8 mouse cellular contexts compared by ENCODE assay signal in genomic region chr5:23432708-23433645, GRCm38 (mm10). TPM values are rescaled to one million over a fixed set of nuclear protein-coding genes. Genes with fewer than 3 reads are reported as not detected.
DNase-seq lines count a peak whose midpoint lies in the region; ATAC-seq and TF ChIP-seq lines count a peak whose summit lies in the region.

No protein-coding gene starts in this region.

- H3K27ac ChIP-seq in embryonic fibroblast, embryonic 13.5 days (ENCODE audit: insufficient read depth, low read length), result peak overlapping the region; percentile 98
- H3K27ac ChIP-seq in kidney, embryonic 14.5 days (ENCODE audit: low read depth, low read length), result peak overlapping the region; percentile 100
- peak overlapping the region; percentile 100 for H3K27ac ChIP-seq in limb, embryonic 15.5 days
- H3K27ac ChIP-seq in midbrain, postnatal 0 days (ENCODE audit: low read depth, low read length), result peak overlapping the region; percentile 100

- peak overlapping the region; percentile 77 for H3K4me2 ChIP-seq in kidney, embryonic 14.5 days (replicated peaks; ENCODE audit: low read depth, low read length)
- peak overlapping the region; percentile 57 for H3K4me2 ChIP-seq in limb, embryonic 15.5 days
- peak overlapping the region; percentile 80 for H3K4me2 ChIP-seq in midbrain, postnatal 0 days (ENCODE audit: low read depth, low read length, poor library complexity, severe bottlenecking)

- H3K79me2 ChIP-seq in C2C12 (ENCODE audit: control insufficient read depth, insufficient read depth), result peaks cover 86% of the 10 kb centered on the region

- H3K27me3 ChIP-seq in C2C12 (ENCODE audit: control insufficient read depth, insufficient read depth, insufficient read length), result no peaks in the 10 kb centered on the region
- no peaks in the 10 kb centered on the region for H3K27me3 ChIP-seq in kidney, embryonic 14.5 days (ENCODE audit: control insufficient read depth, insufficient read depth, low read length)
- no peaks in the 10 kb centered on the region for H3K27me3 ChIP-seq in limb, embryonic 15.5 days
- H3K27me3 ChIP-seq in midbrain, postnatal 0 days (ENCODE audit: insufficient read depth, low read length), result no peaks in the 10 kb centered on the region

- peak overlapping the region; percentile 83 for H3ac ChIP-seq in C2C12 (ENCODE audit: control insufficient read depth, insufficient read length, low read depth)

- peaks cover 10% of the 10 kb centered on the region for H3K36me3 ChIP-seq in C2C12 (ENCODE audit: control insufficient read depth, insufficient read depth)
- no peaks in the 10 kb centered on the region for H3K36me3 ChIP-seq in kidney, embryonic 14.5 days (ENCODE audit: control insufficient read depth, insufficient read depth, low read length)
- no peaks in the 10 kb centered on the region for H3K36me3 ChIP-seq in limb, embryonic 15.5 days
- H3K36me3 ChIP-seq in midbrain, postnatal 0 days (ENCODE audit: insufficient read depth, low read length), result no peaks in the 10 kb centered on the region

- no peaks in the 10 kb centered on the region for H3K4me1 ChIP-seq in embryonic fibroblast, embryonic 13.5 days (ENCODE audit: control insufficient read depth, insufficient read depth, low read length)
- H3K4me1 ChIP-seq in kidney, embryonic 14.5 days (ENCODE audit: control insufficient read depth, insufficient read depth, low read length), result peaks cover 20% of the 10 kb centered on the region; the same call in 1 of the 2 replicates
- peaks cover 20% of the 10 kb centered on the region; the same call in 1 of the 2 replicates for H3K4me1 ChIP-seq in limb, embryonic 15.5 days
- H3K4me1 ChIP-seq in midbrain, postnatal 0 days (ENCODE audit: insufficient read depth, low read length), result no peaks in the 10 kb centered on the region; the same call in 1 of the 2 replicates

- no peak for TF ChIP-seq CTCF in C2C12 (IDR thresholded peaks at IDR 0.05; ENCODE audit: control insufficient read depth, insufficient read depth, insufficient read length)
- TF ChIP-seq CTCF in embryonic fibroblast, embryonic 13.5 days (IDR thresholded peaks at IDR 0.05; ENCODE audit: borderline replicate concordance, insufficient read depth, low read length), result no peak
- no peak for TF ChIP-seq CTCF in midbrain, postnatal 0 days (IDR thresholded peaks at IDR 0.05)

- peak; percentile 90 for TF ChIP-seq POLR2A in embryonic fibroblast, embryonic 13.5 days (IDR thresholded peaks at IDR 0.05; ENCODE audit: low read depth, low read length)

- peak; percentile 100 for DNase-seq in brain, adult 2 months (ENCODE audit: low read depth, low spot score)
- DNase-seq in heart, adult 9 months (ENCODE audit: low spot score in 2 of 2), result peak; percentile 99
- peak; percentile 99 for DNase-seq in midbrain, postnatal 0 days (ENCODE audit: low spot score)
- DNase-seq in spleen, postnatal 10 days (ENCODE audit: low spot score in 2 of 2), result peak; percentile 94 to 97

- H3K79me3 ChIP-seq in C2C12 (ENCODE audit: low read depth), result peaks cover 80% of the 10 kb centered on the region

- under 1% methylated on average over 61 of the region's 61 CpGs for WGBS in kidney, embryonic 14.5 days
- under 1% methylated on average over 61 of the region's 61 CpGs for WGBS in limb, embryonic 15.5 days
- under 1% methylated on average over 57 of the region's 61 CpGs for WGBS in midbrain, postnatal 0 days

- H3K9me3 ChIP-seq in kidney, embryonic 14.5 days (ENCODE audit: control insufficient read depth, low read length), result no peaks in the 10 kb centered on the region
- no peaks in the 10 kb centered on the region for H3K9me3 ChIP-seq in limb, embryonic 15.5 days
- H3K9me3 ChIP-seq in midbrain, postnatal 0 days (ENCODE audit: low read length), result no peaks in the 10 kb centered on the region

- peak overlapping the region; percentile 98 for H3K9ac ChIP-seq in kidney, embryonic 14.5 days (ENCODE audit: low read depth, low read length)
- peak overlapping the region; percentile 97 for H3K9ac ChIP-seq in limb, embryonic 15.5 days
- peak overlapping the region; percentile 93 for H3K9ac ChIP-seq in midbrain, postnatal 0 days (replicated peaks; ENCODE audit: low read length, poor library complexity, severe bottlenecking)

- H3K4me3 ChIP-seq in C2C12 (ENCODE audit: insufficient read depth, poor library complexity, severe bottlenecking), result peak overlapping the region; percentile 98
- H3K4me3 ChIP-seq in embryonic fibroblast, embryonic 13.5 days (ENCODE audit: insufficient read depth, low read length), result peak overlapping the region; percentile 93
- H3K4me3 ChIP-seq in kidney, embryonic 14.5 days (ENCODE audit: low read length), result peak overlapping the region; percentile 97
- peak overlapping the region; percentile 92 for H3K4me3 ChIP-seq in limb, embryonic 15.5 days
- H3K4me3 ChIP-seq in midbrain, postnatal 0 days (ENCODE audit: low read depth, low read length), result peak overlapping the region; percentile 95

- peak; percentile 93 for ATAC-seq in kidney, embryonic 14.5 days (ENCODE audit: low FRiP score, low TSS enrichment)
- peak; percentile 97 for ATAC-seq in limb, embryonic 15.5 days (ENCODE audit: insufficient number of reproducible peaks, low FRiP score, low TSS enrichment, low read depth)
- peak; percentile 92 for ATAC-seq in midbrain, postnatal 0 days (ENCODE audit: low FRiP score)

TF ChIP-seq in C2C12, 6 proteins besides CTCF, POLR2A, EP300 and RAD21:
- TF ChIP-seq MAX (IDR thresholded peaks at IDR 0.05), result no peak
- TF ChIP-seq CEBPB (IDR thresholded peaks at IDR 0.05; ENCODE audit: low read depth), result peak; percentile 25
- no peak for TF ChIP-seq MYOD1 (IDR thresholded peaks at IDR 0.05; ENCODE audit: control insufficient read depth, insufficient read length, low read depth)
- TF ChIP-seq MYOG (IDR thresholded peaks at IDR 0.05; ENCODE audit: control insufficient read depth, extremely low read depth, insufficient read length), result no peak
- peak; percentile 73 for TF ChIP-seq USF1 (IDR thresholded peaks at IDR 0.05; ENCODE audit: low read depth)
- TF ChIP-seq FOSL1 (IDR thresholded peaks at IDR 0.05; ENCODE audit: insufficient read depth, low read length, poor library complexity, severe bottlenecking), result no peak

RNA-seq across cellular contexts. Expression of gene Kmt2e, which starts 1.3 kb away (rescaled TPM):
- 8.0 TPM for polyA plus RNA-seq in C2C12 (2012; fragmentation: generic; extraction: Trizol)
- polyA plus RNA-seq in embryonic fibroblast, embryonic 13.5 days (2011; ENCODE audit: insufficient read length, low read depth, missing spikeins), result 52.4 and 71.8 TPM in 2 replicates
- 76.5 and 81.6 TPM in 2 replicates for polyA plus RNA-seq in kidney, embryonic 14.5 days (2014; fragmentation: Nextera tagmentation; extraction: Ambion mirVana)
- polyA plus RNA-seq in limb, embryonic 15.5 days (2015; fragmentation: Nextera tagmentation; extraction: Ambion mirVana), result 105 and 109 TPM in 2 replicates
- total RNA-seq in midbrain, postnatal 0 days (2014; rRNA removed), result 49.3 and 66.4 TPM in 2 replicates
- polyA plus RNA-seq in midbrain, postnatal 0 days (2015; fragmentation: Nextera tagmentation; extraction: Ambion mirVana), result 132 and 144 TPM in 2 replicates

Comparison
In these comparisons a context has a peak if more than half of its experiments do, and no peak if none do; other contexts are left out.
1. Peak in every context shown above with its lines: DNase-seq, ATAC-seq, H3K4me3 ChIP-seq and H3K27ac ChIP-seq.